Mouse (Mus musculus): ENCODE measurements around the gene Dgke.

DNA sequence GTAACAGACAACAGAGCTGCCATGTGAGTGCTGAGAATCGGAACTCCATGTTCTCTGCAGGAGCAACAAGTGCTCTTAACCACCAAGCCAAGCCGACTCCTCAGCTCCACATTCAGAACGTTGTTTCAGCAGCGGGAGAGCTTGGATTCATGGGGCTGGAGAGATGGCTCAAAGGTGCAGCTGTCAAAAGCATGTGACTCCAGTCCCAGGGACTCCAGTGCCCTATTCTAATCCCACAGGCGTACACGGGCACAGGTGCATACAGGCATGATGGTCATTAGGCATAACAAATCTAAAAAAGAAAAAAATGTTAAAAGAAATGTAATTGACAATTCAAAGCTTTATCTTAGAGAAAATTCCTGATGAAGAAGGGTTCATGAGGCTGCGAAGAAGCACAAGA lies 73.5 kb downstream of the Dgke start:
- TF ChIP-seq POLR2A (IDR thresholded peaks at IDR 0.05; ENCODE audit: borderline replicate concordance, control insufficient read depth, low read depth, low read length) (no peak), CTCF (IDR thresholded peaks at IDR 0.05; ENCODE audit: control insufficient read depth, insufficient read depth, low read length) (no peak)
